9 mouse cellular contexts compared by ENCODE assay signal in the genomic region with DNA sequence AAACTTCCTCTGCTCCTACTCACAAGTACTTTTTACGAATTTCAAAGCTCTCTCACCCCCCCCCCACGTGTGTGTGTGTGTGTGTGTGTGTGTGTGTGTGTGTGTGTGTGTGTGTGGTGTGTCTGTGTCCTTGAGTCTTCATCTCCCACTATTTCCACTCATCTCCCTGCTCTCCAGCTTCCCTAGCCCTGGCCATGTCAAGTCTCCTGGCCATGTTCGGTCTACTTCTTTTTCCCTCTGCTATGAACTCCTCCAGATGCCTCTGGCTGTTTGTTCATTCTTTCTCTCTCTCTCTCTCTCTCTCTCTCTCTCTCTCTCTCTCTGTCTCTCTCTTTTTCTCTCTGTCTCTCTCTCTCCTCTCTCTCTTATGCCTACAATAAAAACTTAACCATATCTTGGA. TPM values are rescaled to one million over a fixed set of nuclear protein-coding genes. Genes with fewer than 3 reads are reported as not detected.
DNase-seq lines count a peak whose midpoint lies in the region; ATAC-seq and TF ChIP-seq lines count a peak whose summit lies in the region.
"Had no signal": no experiment of that assay in that cellular context is flagged by ENCODE, and none has a peak within 500 bp of the region (broad histone marks: within the 10 kb centered on the region; RNA-seq: fewer than 3 reads in every experiment).

No protein-coding gene starts in this region.

- peaks cover 27% of the 10 kb centered on the region for H3K4me1 ChIP-seq in embryonic facial prominence, embryonic 10.5 days
- H3K4me1 ChIP-seq in hindbrain, embryonic 10.5 days (replicated peaks), result peaks cover 30% of the 10 kb centered on the region
- H3K4me1 ChIP-seq in liver, embryonic 16.5 days (ENCODE audit: control insufficient read depth, low read depth, low read length), result peaks cover 5% of the 10 kb centered on the region

- TF ChIP-seq CTCF in layer of hippocampus, adult 2 months (conservative IDR thresholded peaks at IDR 0.05), result no peak

- peak overlapping the region; percentile 39; the same call in 1 of the 2 replicates for H3K9ac ChIP-seq in liver, embryonic 16.5 days (ENCODE audit: low read depth, low read length)

- peak overlapping the region; percentile 34; the same call in 1 of the 2 replicates for H3K4me3 ChIP-seq in layer of hippocampus, adult 2 months
- H3K4me3 ChIP-seq in embryonic facial prominence, embryonic 10.5 days, result peak overlapping the region; percentile 43
- peak overlapping the region; percentile 35 for H3K4me3 ChIP-seq in hindbrain, embryonic 10.5 days
- H3K4me3 ChIP-seq in liver, embryonic 16.5 days (ENCODE audit: low read depth, low read length), result peak overlapping the region; percentile 51

- no peak for ATAC-seq in liver, embryonic 16.5 days (ENCODE audit: low read depth)
- no peak for ATAC-seq in activated CD4-positive, CD25-positive, alpha-beta regulatory T cell, adult 4 months
- ATAC-seq: inflammation-experienced regulatory T-cells, adult 6 months had no signal

- H3K27ac ChIP-seq in layer of hippocampus, adult 2 months, result no peak overlapping the region
- H3K27ac ChIP-seq in embryonic facial prominence, embryonic 10.5 days (replicated peaks), result peak overlapping the region; percentile 62
- H3K27ac ChIP-seq in hindbrain, embryonic 10.5 days, result peak overlapping the region; percentile 17
- peak overlapping the region; percentile 24; the same call in 1 of the 2 replicates for H3K27ac ChIP-seq in liver, embryonic 16.5 days (ENCODE audit: low read length)

- H3K4me2 ChIP-seq in liver, embryonic 16.5 days (ENCODE audit: low read depth, low read length), result peak overlapping the region; percentile 61

- DNase-seq in layer of hippocampus, adult 2 months (ENCODE audit: low spot score in 2 of 2), result no peak
- no peak for DNase-seq in layer of hippocampus, adult 18-20 months (ENCODE audit: low spot score in 2 of 2)
- no peak for DNase-seq in embryonic facial prominence, embryonic 10.5 days (ENCODE audit: low spot score)
- no peak for DNase-seq in hindbrain, embryonic 10.5 days (ENCODE audit: low spot score)
- DNase-seq in right cerebral cortex, postnatal 14 days, result no peak
- no peak for DNase-seq in layer of hippocampus, adult 9-11 months

- H3K36me3 ChIP-seq in embryonic facial prominence, embryonic 10.5 days (replicated peaks), result no peaks in the 10 kb centered on the region
- H3K36me3 ChIP-seq in hindbrain, embryonic 10.5 days, result no peaks in the 10 kb centered on the region
- H3K36me3 ChIP-seq in liver, embryonic 16.5 days (ENCODE audit: control insufficient read depth, insufficient read depth), result no peaks in the 10 kb centered on the region

- WGBS in embryonic facial prominence, embryonic 10.5 days, result 49% methylated on average over 3 of the region's 3 CpGs
- WGBS in hindbrain, embryonic 10.5 days, result 55% methylated on average over 3 of the region's 3 CpGs
- WGBS in liver, embryonic 16.5 days (ENCODE audit: insufficient replicate concordance), result 11% methylated on average over 3 of the region's 3 CpGs

- H3K9me3 ChIP-seq in embryonic facial prominence, embryonic 10.5 days, result no peaks in the 10 kb centered on the region
- no peaks in the 10 kb centered on the region for H3K9me3 ChIP-seq in hindbrain, embryonic 10.5 days
- H3K9me3 ChIP-seq in liver, embryonic 16.5 days (replicated peaks; ENCODE audit: control insufficient read depth, low read length), result no peaks in the 10 kb centered on the region

- no peaks in the 10 kb centered on the region for H3K27me3 ChIP-seq in embryonic facial prominence, embryonic 10.5 days (replicated peaks; ENCODE audit: low read depth, poor library complexity, severe bottlenecking)
- H3K27me3 ChIP-seq in hindbrain, embryonic 10.5 days (ENCODE audit: insufficient read depth, poor library complexity, severe bottlenecking), result no peaks in the 10 kb centered on the region
- no peaks in the 10 kb centered on the region for H3K27me3 ChIP-seq in liver, embryonic 16.5 days (ENCODE audit: control insufficient read depth, insufficient read depth, low read depth, low read length)

RNA-seq across cellular contexts. Expression of a gene that starts 0.4 kb away (rescaled TPM):
- 1 to 10 TPM; 3.6 TPM for total RNA-seq in layer of hippocampus, adult 2 months (2021)
- total RNA-seq in layer of hippocampus, adult 18-20 months (2021), result 1 to 10 TPM; 2.6 to 2.7 TPM
- 13.8 and 14.5 TPM in 2 replicates for polyA plus RNA-seq in embryonic facial prominence, embryonic 10.5 days (2016; fragmentation: Nextera tagmentation; extraction: Ambion mirVana)
- polyA plus RNA-seq in hindbrain, embryonic 10.5 days (2016; fragmentation: Nextera tagmentation; extraction: Ambion mirVana), result 18.1 and 18.2 TPM in 2 replicates
- polyA plus RNA-seq in liver, embryonic 16.5 days (2015; fragmentation: Nextera tagmentation; extraction: Ambion mirVana), result 15.5 and 17.6 TPM in 2 replicates
- polyA plus RNA-seq in activated CD4-positive, CD25-positive, alpha-beta regulatory T cell, adult 4 months (2017; shearing (Covaris generic)), result 1 to 10 TPM; 1.4 to 6.1 TPM

RNA-seq across cellular contexts. Expression of a gene that starts 50.9 kb away (rescaled TPM):
- 1 to 10 TPM; 8.0 to 8.5 TPM for total RNA-seq in layer of hippocampus, adult 2 months (2021)
- 1 to 10 TPM; 6.9 to 8.5 TPM for total RNA-seq in layer of hippocampus, adult 18-20 months (2021)
- 14.8 and 18.5 TPM in 2 replicates for polyA plus RNA-seq in embryonic facial prominence, embryonic 10.5 days (2016; fragmentation: Nextera tagmentation; extraction: Ambion mirVana)
- 12.9 and 13.1 TPM in 2 replicates for polyA plus RNA-seq in hindbrain, embryonic 10.5 days (2016; fragmentation: Nextera tagmentation; extraction: Ambion mirVana)
- polyA plus RNA-seq in liver, embryonic 16.5 days (2015; fragmentation: Nextera tagmentation; extraction: Ambion mirVana), result 13.2 and 16.2 TPM in 2 replicates
- 10 to 100 TPM; 24.9 to 26.1 TPM for polyA plus RNA-seq in activated CD4-positive, CD25-positive, alpha-beta regulatory T cell, adult 4 months (2017; shearing (Covaris generic))
